Mouse (Mus musculus): Measurements from ENCODE around the gene Gm6583. TPM values are rescaled to one million over a fixed set of nuclear protein-coding genes. Genes with fewer than 3 reads are reported as not detected.

The Gm6583 gene
- polyA plus RNA-seq, 1 experiment from 2014 or later = 0.24 TPM

- H3K27me3 ChIP-seq = no peaks in the 10 kb centered on the region
- 89% methylated on average over 12 of the region's 12 CpGs for WGBS
- peaks cover 96% of the 10 kb centered on the region for H3K36me3 ChIP-seq
- no peaks in the 10 kb centered on the region for H3K9me3 ChIP-seq
- no peak overlapping the region for H3K9ac ChIP-seq (replicated peaks)
- ATAC-seq (ENCODE audit: insufficient number of reproducible peaks, insufficient read depth, low FRiP score, low TSS enrichment, low read depth) = no peak
- H3K4me2 ChIP-seq = no peak overlapping the region
- H3K4me3 ChIP-seq (replicated peaks) = no peak overlapping the region
- peaks cover 18% of the 10 kb centered on the region for H3K4me1 ChIP-seq (replicated peaks)
- no peak overlapping the region for H3K27ac ChIP-seq
Measured at GRCm38 (mm10) chr5:112367929-112368328, 12.1 kb upstream of the Gm6583 start.

GRCm38 (mm10) chr5:112367338-112367737 is 11.5 kb upstream of the Gm6583 start:
- H3K36me3 ChIP-seq = peaks cover 96% of the 10 kb centered on the region
- H3K27me3 ChIP-seq = no peaks in the 10 kb centered on the region
- WGBS = 86% methylated on average over 4 of the region's 4 CpGs
- no peaks in the 10 kb centered on the region for H3K9me3 ChIP-seq
- peaks cover 18% of the 10 kb centered on the region for H3K4me1 ChIP-seq (replicated peaks)
- H3K27ac ChIP-seq = no peak overlapping the region
- no peak for ATAC-seq (ENCODE audit: insufficient number of reproducible peaks, insufficient read depth, low FRiP score, low TSS enrichment, low read depth)
- H3K4me2 ChIP-seq = no peak overlapping the region
- no peak overlapping the region for H3K9ac ChIP-seq (replicated peaks)
- no peak overlapping the region for H3K4me3 ChIP-seq (replicated peaks)

GRCm38 (mm10) chr5:112366879-112367278 is 11.0 kb upstream of the Gm6583 start:
- H3K9ac ChIP-seq (replicated peaks) = no peak overlapping the region

GRCm38 (mm10) chr5:112364184-112364797 is 8.5 kb upstream of the Gm6583 start:
- Histone ChIP-seq H3K27ac (peak overlapping the region; percentile 83), H3K36me3 (peaks cover 73% of the 10 kb centered on the region), H3K9me3 (no peaks in the 10 kb centered on the region), H3K27me3 (no peaks in the 10 kb centered on the region), H3K4me2 (peak overlapping the region; percentile 2; the same call in 1 of the 2 replicates), H3K9ac (replicated peaks) (peak overlapping the region; percentile 35; the same call in 1 of the 2 replicates), H3K4me3 (replicated peaks) (no peak overlapping the region), H3K4me1 (replicated peaks) (peaks cover 25% of the 10 kb centered on the region)
- ATAC-seq (ENCODE audit: insufficient number of reproducible peaks, insufficient read depth, low FRiP score, low TSS enrichment, low read depth) = peak; percentile 77; the same call in 1 of the 2 replicates
- WGBS = 26% methylated on average over 10 of the region's 10 CpGs

More at GRCm38 (mm10) chr5:112366879-112367278, 11.0 kb upstream of the Gm6583 start:
- H3K4me1 ChIP-seq (replicated peaks) = peaks cover 18% of the 10 kb centered on the region
- H3K27ac ChIP-seq = no peak overlapping the region
- ATAC-seq (ENCODE audit: insufficient number of reproducible peaks, insufficient read depth, low FRiP score, low TSS enrichment, low read depth) = no peak
- H3K9me3 ChIP-seq = no peaks in the 10 kb centered on the region
- no peaks in the 10 kb centered on the region for H3K27me3 ChIP-seq
- WGBS = 92% methylated on average over 6 of the region's 6 CpGs
- no peak overlapping the region for H3K4me2 ChIP-seq
- no peak overlapping the region for H3K4me3 ChIP-seq (replicated peaks)
- H3K36me3 ChIP-seq = peaks cover 96% of the 10 kb centered on the region

GRCm38 (mm10) chr5:112360077-112360476 is 4.2 kb upstream of the Gm6583 start:
- Histone ChIP-seq H3K27ac (peak overlapping the region; percentile 53; the same call in 1 of the 2 replicates), H3K27me3 (no peaks in the 10 kb centered on the region), H3K9ac (replicated peaks) (no peak overlapping the region), H3K4me1 (replicated peaks) (peaks cover 23% of the 10 kb centered on the region), H3K4me2 (no peak overlapping the region), H3K9me3 (no peaks in the 10 kb centered on the region), H3K4me3 (replicated peaks) (no peak overlapping the region), H3K36me3 (peaks cover 74% of the 10 kb centered on the region)
- WGBS = 79% methylated on average over 3 of the region's 3 CpGs
- no peak for ATAC-seq (ENCODE audit: insufficient number of reproducible peaks, insufficient read depth, low FRiP score, low TSS enrichment, low read depth)

GRCm38 (mm10) chr5:112359520-112359919 is 3.7 kb upstream of the Gm6583 start:
- H3K27ac ChIP-seq = no peak overlapping the region
- WGBS = 82% methylated on average over 4 of the region's 4 CpGs
- H3K4me2 ChIP-seq = no peak overlapping the region
- H3K9me3 ChIP-seq = no peaks in the 10 kb centered on the region
- H3K27me3 ChIP-seq = no peaks in the 10 kb centered on the region
- no peak overlapping the region for H3K9ac ChIP-seq (replicated peaks)
- no peak overlapping the region for H3K4me3 ChIP-seq (replicated peaks)
- H3K4me1 ChIP-seq (replicated peaks) = peaks cover 17% of the 10 kb centered on the region
- H3K36me3 ChIP-seq = peaks cover 74% of the 10 kb centered on the region
- ATAC-seq (ENCODE audit: insufficient number of reproducible peaks, insufficient read depth, low FRiP score, low TSS enrichment, low read depth) = no peak

DNA sequence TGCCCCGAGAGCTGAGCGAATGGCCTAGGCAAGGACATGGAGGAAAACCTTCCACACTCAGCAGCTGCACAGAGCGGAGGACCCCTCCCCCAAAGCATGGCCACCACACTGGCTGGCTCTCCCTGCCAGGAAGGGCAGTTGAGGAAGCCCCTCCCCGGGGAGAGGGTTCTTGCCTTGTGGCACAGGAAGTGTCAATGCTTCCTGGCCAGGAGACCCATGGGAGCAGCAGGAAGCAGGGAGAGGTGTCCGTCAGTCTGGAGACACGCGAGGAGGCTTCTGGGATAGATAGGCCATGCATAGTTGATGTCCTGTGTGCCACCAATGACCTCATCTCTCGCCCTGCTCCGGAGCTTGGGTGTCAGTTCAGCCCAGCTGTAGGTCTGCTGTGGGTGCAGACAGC is 489 bp upstream of the Gm6583 start:
- H3K4me1 ChIP-seq (replicated peaks) = peaks cover 6% of the 10 kb centered on the region

GRCm38 (mm10) chr5:112355493-112355892 is 340 bp downstream of the Gm6583 start:
- Histone ChIP-seq H3K27ac (no peak overlapping the region), H3K9me3 (no peaks in the 10 kb centered on the region), H3K27me3 (no peaks in the 10 kb centered on the region), H3K4me2 (no peak overlapping the region), H3K9ac (replicated peaks) (no peak overlapping the region), H3K4me1 (replicated peaks) (peaks cover 6% of the 10 kb centered on the region), H3K36me3 (peaks cover 84% of the 10 kb centered on the region), H3K4me3 (replicated peaks) (no peak overlapping the region)
- ATAC-seq (ENCODE audit: insufficient number of reproducible peaks, insufficient read depth, low FRiP score, low TSS enrichment, low read depth) = no peak
- 83% methylated on average over 6 of the region's 6 CpGs for WGBS

More for the DNA sequence above, 489 bp upstream of the Gm6583 start:
- ATAC-seq (ENCODE audit: insufficient number of reproducible peaks, insufficient read depth, low FRiP score, low TSS enrichment, low read depth) = no peak
- Histone ChIP-seq H3K27me3 (no peaks in the 10 kb centered on the region), H3K27ac (no peak overlapping the region), H3K9me3 (no peaks in the 10 kb centered on the region), H3K9ac (replicated peaks) (no peak overlapping the region), H3K36me3 (peaks cover 76% of the 10 kb centered on the region), H3K4me2 (no peak overlapping the region), H3K4me3 (replicated peaks) (no peak overlapping the region)
- 90% methylated on average over 9 of the region's 9 CpGs for WGBS

GRCm38 (mm10) chr5:112349169-112349568 is 6.7 kb downstream of the Gm6583 start:
- Histone ChIP-seq H3K4me3 (replicated peaks) (no peak overlapping the region), H3K36me3 (peaks cover 81% of the 10 kb centered on the region), H3K4me1 (replicated peaks) (peaks cover 13% of the 10 kb centered on the region), H3K9ac (replicated peaks) (no peak overlapping the region), H3K27me3 (no peaks in the 10 kb centered on the region), H3K4me2 (no peak overlapping the region), H3K27ac (no peak overlapping the region), H3K9me3 (no peaks in the 10 kb centered on the region)
- WGBS = 97% methylated on average over 8 of the region's 8 CpGs
- ATAC-seq (ENCODE audit: insufficient number of reproducible peaks, insufficient read depth, low FRiP score, low TSS enrichment, low read depth) = no peak

- H3K4me2 ChIP-seq = no peak overlapping the region
- no peak overlapping the region for H3K4me3 ChIP-seq (replicated peaks)
- no peak overlapping the region for H3K27ac ChIP-seq
- no peaks in the 10 kb centered on the region for H3K27me3 ChIP-seq
- H3K9me3 ChIP-seq = no peaks in the 10 kb centered on the region
- no peak overlapping the region for H3K9ac ChIP-seq (replicated peaks)
- WGBS = 85% methylated on average over 16 of the region's 16 CpGs
- peaks cover 30% of the 10 kb centered on the region for H3K4me1 ChIP-seq (replicated peaks)
- peaks cover 55% of the 10 kb centered on the region for H3K36me3 ChIP-seq
- ATAC-seq (ENCODE audit: insufficient number of reproducible peaks, insufficient read depth, low FRiP score, low TSS enrichment, low read depth) = no peak
Measured at GRCm38 (mm10) chr5:112346211-112346965, 9.4 kb downstream of the Gm6583 start.

- no peaks in the 10 kb centered on the region for H3K27me3 ChIP-seq
- no peak overlapping the region for H3K4me3 ChIP-seq (replicated peaks)
- no peak for ATAC-seq (ENCODE audit: insufficient number of reproducible peaks, insufficient read depth, low FRiP score, low TSS enrichment, low read depth)
- 89% methylated on average over 6 of the region's 6 CpGs for WGBS
- peaks cover 44% of the 10 kb centered on the region for H3K36me3 ChIP-seq
- H3K4me1 ChIP-seq (replicated peaks) = peaks cover 30% of the 10 kb centered on the region
- no peak overlapping the region for H3K27ac ChIP-seq
- peak overlapping the region; percentile 83 for H3K4me2 ChIP-seq
- peak overlapping the region; percentile 27; the same call in 1 of the 2 replicates for H3K9ac ChIP-seq (replicated peaks)
- no peaks in the 10 kb centered on the region for H3K9me3 ChIP-seq
Measured at GRCm38 (mm10) chr5:112344092-112344960, 11.5 kb downstream of the Gm6583 start.

All from limb, embryonic 12.5 days (tissue).